Mouse (Mus musculus): Measurements from ENCODE around the gene Runx1. TPM values are rescaled to one million over a fixed set of nuclear protein-coding genes. Genes with fewer than 3 reads are reported as not detected.

Gene Runx1
- polyA plus RNA-seq, 1 experiment: 4.3 TPM

GRCm38 (mm10) chr16:92707712-92708111, 118.2 kb downstream of the Runx1 start:
- H3K4me1 ChIP-seq (ENCODE audit: control insufficient read depth): peaks cover 47% of the 10 kb centered on the region
- no peaks in the 10 kb centered on the region for H3K9me3 ChIP-seq (ENCODE audit: control insufficient read depth, low read length)
- no peak overlapping the region for H3K4me3 ChIP-seq (replicated peaks)
- H3K36me3 ChIP-seq (ENCODE audit: control insufficient read depth): no peaks in the 10 kb centered on the region
- H3K27me3 ChIP-seq (ENCODE audit: control insufficient read depth): peaks cover 7% of the 10 kb centered on the region
- TF ChIP-seq GATA1 (IDR thresholded peaks at IDR 0.05; ENCODE audit: low read length) (no peak), TAL1 (IDR thresholded peaks at IDR 0.05; ENCODE audit: low read length) (no peak)

GRCm38 (mm10) chr16:92707146-92707545, 118.8 kb downstream of the Runx1 start:
- Histone ChIP-seq H3K27me3 (ENCODE audit: control insufficient read depth) (peaks cover 8% of the 10 kb centered on the region), H3K9me3 (ENCODE audit: control insufficient read depth, low read length) (no peaks in the 10 kb centered on the region), H3K4me1 (ENCODE audit: control insufficient read depth) (peaks cover 41% of the 10 kb centered on the region), H3K4me3 (replicated peaks) (no peak overlapping the region), H3K36me3 (ENCODE audit: control insufficient read depth) (no peaks in the 10 kb centered on the region)
- TF ChIP-seq TAL1 (IDR thresholded peaks at IDR 0.05; ENCODE audit: low read length): no peak
- TF ChIP-seq GATA1 (IDR thresholded peaks at IDR 0.05; ENCODE audit: low read length): no peak

GRCm38 (mm10) chr16:92705564-92706458, 120.1 kb downstream of the Runx1 start:
- Histone ChIP-seq H3K4me1 (ENCODE audit: control insufficient read depth) (peaks cover 28% of the 10 kb centered on the region), H3K36me3 (ENCODE audit: control insufficient read depth) (no peaks in the 10 kb centered on the region)

GRCm38 (mm10) chr16:92703850-92704249, 122.1 kb downstream of the Runx1 start:
- Histone ChIP-seq H3K4me3 (replicated peaks) (no peak overlapping the region), H3K27me3 (ENCODE audit: control insufficient read depth) (peaks cover 39% of the 10 kb centered on the region), H3K36me3 (ENCODE audit: control insufficient read depth) (no peaks in the 10 kb centered on the region), H3K4me1 (ENCODE audit: control insufficient read depth) (peaks cover 29% of the 10 kb centered on the region), H3K9me3 (ENCODE audit: control insufficient read depth, low read length) (no peaks in the 10 kb centered on the region)
- TF ChIP-seq TAL1 (IDR thresholded peaks at IDR 0.05; ENCODE audit: low read length) (no peak), GATA1 (IDR thresholded peaks at IDR 0.05; ENCODE audit: low read length) (no peak)

More at GRCm38 (mm10) chr16:92705564-92706458, 120.1 kb downstream of the Runx1 start:
- H3K4me3 ChIP-seq (replicated peaks): no peak overlapping the region
- no peak for TF ChIP-seq GATA1 (IDR thresholded peaks at IDR 0.05; ENCODE audit: low read length)
- TF ChIP-seq TAL1 (IDR thresholded peaks at IDR 0.05; ENCODE audit: low read length): no peak
- no peaks in the 10 kb centered on the region for H3K9me3 ChIP-seq (ENCODE audit: control insufficient read depth, low read length)
- peaks cover 20% of the 10 kb centered on the region for H3K27me3 ChIP-seq (ENCODE audit: control insufficient read depth)

- Histone ChIP-seq H3K9me3 (ENCODE audit: control insufficient read depth, low read length) (no peaks in the 10 kb centered on the region; the same call in 1 of the 2 replicates), H3K4me3 (replicated peaks) (peak overlapping the region; percentile 26), H3K4me1 (ENCODE audit: control insufficient read depth) (peaks cover 50% of the 10 kb centered on the region), H3K27me3 (ENCODE audit: control insufficient read depth) (peaks cover 79% of the 10 kb centered on the region), H3K36me3 (ENCODE audit: control insufficient read depth) (no peaks in the 10 kb centered on the region)
- TF ChIP-seq GATA1 (IDR thresholded peaks at IDR 0.05; ENCODE audit: low read length) (no peak), TAL1 (IDR thresholded peaks at IDR 0.05; ENCODE audit: low read length) (no peak)
Observed at GRCm38 (mm10) chr16:92699531-92700397, 126.2 kb downstream of the Runx1 start.

GRCm38 (mm10) chr16:92698612-92698998, 127.3 kb downstream of the Runx1 start:
- TF ChIP-seq GATA1 (IDR thresholded peaks at IDR 0.05; ENCODE audit: low read length) (no peak), TAL1 (IDR thresholded peaks at IDR 0.05; ENCODE audit: low read length) (no peak)
- Histone ChIP-seq H3K36me3 (ENCODE audit: control insufficient read depth) (no peaks in the 10 kb centered on the region), H3K4me1 (ENCODE audit: control insufficient read depth) (peaks cover 55% of the 10 kb centered on the region), H3K9me3 (ENCODE audit: control insufficient read depth, low read length) (no peaks in the 10 kb centered on the region; the same call in 1 of the 2 replicates), H3K27me3 (ENCODE audit: control insufficient read depth) (peaks cover 87% of the 10 kb centered on the region), H3K4me3 (replicated peaks) (peak overlapping the region; percentile 81)

GRCm38 (mm10) chr16:92697737-92698611, 128.0 kb downstream of the Runx1 start:
- peaks cover 58% of the 10 kb centered on the region for H3K4me1 ChIP-seq (ENCODE audit: control insufficient read depth)
- peaks cover 90% of the 10 kb centered on the region for H3K27me3 ChIP-seq (ENCODE audit: control insufficient read depth)
- no peaks in the 10 kb centered on the region; the same call in 1 of the 2 replicates for H3K9me3 ChIP-seq (ENCODE audit: control insufficient read depth, low read length)
- TF ChIP-seq GATA1 (IDR thresholded peaks at IDR 0.05; ENCODE audit: low read length): no peak
- no peak for TF ChIP-seq TAL1 (IDR thresholded peaks at IDR 0.05; ENCODE audit: low read length)
- H3K4me3 ChIP-seq (replicated peaks): peak overlapping the region; percentile 81
- no peaks in the 10 kb centered on the region for H3K36me3 ChIP-seq (ENCODE audit: control insufficient read depth)

GRCm38 (mm10) chr16:92697227-92697736, 128.7 kb downstream of the Runx1 start:
- peaks cover 60% of the 10 kb centered on the region for H3K4me1 ChIP-seq (ENCODE audit: control insufficient read depth)
- peak overlapping the region; percentile 81 for H3K4me3 ChIP-seq (replicated peaks)
- H3K36me3 ChIP-seq (ENCODE audit: control insufficient read depth): no peaks in the 10 kb centered on the region
- H3K9me3 ChIP-seq (ENCODE audit: control insufficient read depth, low read length): no peaks in the 10 kb centered on the region; the same call in 1 of the 2 replicates
- TF ChIP-seq GATA1 (IDR thresholded peaks at IDR 0.05; ENCODE audit: low read length): peak; percentile 41
- TF ChIP-seq TAL1 (IDR thresholded peaks at IDR 0.05; ENCODE audit: low read length): no peak
- H3K27me3 ChIP-seq (ENCODE audit: control insufficient read depth): peaks cover 91% of the 10 kb centered on the region

Measured in erythroblast, embryonic 14.5 days (primary cell).